Mouse (Mus musculus) large intestine, adult 2 months (tissue): ENCODE results near the gene Hoxa7. TPM values are rescaled to one million over a fixed set of nuclear protein-coding genes. Genes with fewer than 3 reads are reported as not detected.

Source experiments
- DNase-seq: peaks from one replicate; pipeline ENCODE4 v3.0.0-alpha.2; 2012; ENCODE audit warnings: low read depth, low spot score
- WGBS: fragments of 180-500 bp; shearing (Covaris S2); methylation state at CpG from one replicate; pipeline ENCODE4 v1.1.7; 2018; 5-methylcytosine and 5-hydroxymethylcytosine counted together
- polyA plus RNA-seq: library from polyadenylated mRNA; depleted of rRNA; stranded (reverse); fragments of >200 nt; gene quantifications from 2 replicates; pipeline ENCODE4 v1.2.3, GENCODE M21; 2012

The Hoxa7 gene
- polyA plus RNA-seq, 1 experiment: 3.8 TPM

DNA sequence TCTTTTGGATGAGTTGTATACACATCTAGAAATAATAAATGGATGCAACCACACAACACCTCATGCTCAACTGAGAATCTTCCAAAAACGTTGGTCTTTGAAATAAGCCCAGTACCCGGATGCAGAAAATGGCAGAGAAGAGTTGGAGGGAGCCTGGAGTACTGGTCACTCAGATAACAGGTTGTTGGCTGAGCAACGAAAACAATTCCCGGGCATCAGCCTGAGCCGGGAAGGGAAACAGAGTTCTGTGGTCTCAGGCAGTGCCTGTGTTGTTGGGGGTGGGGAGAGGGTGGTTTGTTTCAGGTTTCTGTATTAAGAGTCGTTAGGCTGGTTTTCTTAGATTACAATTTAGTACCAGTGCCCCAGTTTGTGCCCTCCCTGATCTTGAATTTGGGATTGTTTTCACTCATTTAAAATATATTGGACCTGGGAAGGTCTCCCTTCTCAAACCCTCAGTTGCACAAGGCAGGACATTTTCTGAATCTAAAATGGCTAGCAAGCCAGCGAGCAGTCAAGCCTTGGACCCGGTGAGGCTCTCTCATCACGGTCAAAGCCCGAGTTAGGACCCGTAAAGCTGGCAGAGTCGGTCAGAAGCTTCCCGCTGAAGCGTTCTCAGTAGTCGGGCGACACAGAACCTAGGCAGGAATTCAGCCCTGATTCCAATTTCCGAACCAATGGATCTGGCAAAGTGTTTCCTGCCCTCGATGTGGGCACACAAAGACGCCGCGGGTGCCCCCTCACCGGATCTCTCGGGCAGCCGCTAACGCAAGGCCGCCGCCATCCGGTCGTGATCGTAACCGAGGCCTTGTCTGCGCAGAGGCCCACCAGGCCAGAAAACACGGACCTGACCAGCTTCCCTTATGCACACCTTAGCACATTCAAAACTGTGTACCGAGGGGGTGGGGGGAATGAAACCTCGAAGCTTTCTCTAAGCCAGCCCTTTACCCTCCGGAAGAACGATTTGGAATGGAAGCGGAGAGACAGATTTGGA, 7.1 kb upstream of the Hoxa7 start:
- 2% methylated on average over 38 of the region's 38 CpGs for WGBS
- DNase-seq: no peak

DNA sequence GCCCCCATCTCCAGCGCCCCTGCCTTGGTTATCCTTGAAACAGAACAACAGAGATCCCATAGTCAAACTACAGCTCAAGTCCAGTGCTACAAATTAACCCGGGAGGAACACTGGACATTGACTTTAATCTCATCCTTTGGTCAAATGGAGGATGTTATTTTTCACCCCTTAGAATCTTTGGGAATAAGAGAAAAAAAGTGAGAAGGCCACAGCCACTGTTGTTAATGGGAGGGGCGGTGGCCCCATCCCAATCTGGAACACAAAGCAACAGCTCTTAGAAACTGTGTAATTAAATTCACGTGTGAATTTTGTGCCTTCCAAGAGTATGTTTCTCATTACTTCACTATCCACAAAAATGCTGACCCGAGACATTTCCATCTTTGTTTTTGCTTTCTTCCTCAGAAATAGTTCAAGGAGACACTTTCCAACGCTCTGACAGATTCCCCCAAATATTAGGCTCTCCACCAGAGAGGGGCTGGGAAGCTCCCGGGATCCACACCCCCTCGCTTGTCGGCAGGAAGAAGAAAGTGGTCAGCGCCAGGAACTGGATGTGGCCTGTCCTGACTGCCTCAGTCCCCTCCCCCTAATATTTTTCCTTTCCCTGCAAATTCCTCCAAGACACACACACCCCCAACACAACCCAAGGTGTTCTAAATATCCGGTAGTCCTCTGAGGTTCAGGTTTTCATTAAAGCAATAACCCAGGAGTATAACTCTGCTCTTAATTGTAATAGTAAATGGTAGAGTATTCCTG, 6.0 kb upstream of the Hoxa7 start:
- WGBS: 14% methylated on average over 11 of the region's 11 CpGs
- no peak for DNase-seq

DNA sequence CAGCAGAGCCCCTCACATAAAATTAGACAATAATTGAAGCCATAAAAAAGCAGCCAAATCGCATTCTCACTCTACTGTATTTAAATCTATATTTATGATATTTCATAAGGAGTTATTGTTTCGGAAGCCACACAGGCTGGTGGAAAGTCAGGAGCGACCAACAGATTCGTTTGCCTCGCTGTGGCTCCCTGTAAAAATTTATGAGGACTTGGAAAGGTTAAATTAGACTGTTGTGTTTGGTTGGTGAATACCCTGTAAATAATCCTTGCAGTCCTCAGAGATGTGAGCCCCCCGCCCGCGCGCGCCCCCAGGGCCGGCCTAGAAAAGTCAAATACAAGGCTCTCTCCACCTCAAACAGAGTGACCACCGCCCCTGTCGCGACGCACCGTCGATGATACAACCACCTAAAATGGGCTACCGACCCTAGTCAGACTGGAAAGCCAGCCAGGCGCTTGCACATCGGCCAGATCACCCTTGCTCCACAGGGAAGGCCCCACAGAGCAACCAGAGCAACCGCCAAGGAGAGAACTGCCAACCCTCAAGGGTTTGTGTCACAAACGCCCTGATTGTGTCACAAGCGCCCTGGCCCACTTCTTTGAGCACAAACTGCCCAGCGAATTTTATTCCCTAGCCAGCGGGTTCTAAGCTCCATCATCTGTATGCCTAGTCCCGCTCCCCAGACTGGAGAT, 5.1 kb upstream of the Hoxa7 start:
- no peak for DNase-seq
- 7% methylated on average over 26 of the region's 26 CpGs for WGBS

DNA sequence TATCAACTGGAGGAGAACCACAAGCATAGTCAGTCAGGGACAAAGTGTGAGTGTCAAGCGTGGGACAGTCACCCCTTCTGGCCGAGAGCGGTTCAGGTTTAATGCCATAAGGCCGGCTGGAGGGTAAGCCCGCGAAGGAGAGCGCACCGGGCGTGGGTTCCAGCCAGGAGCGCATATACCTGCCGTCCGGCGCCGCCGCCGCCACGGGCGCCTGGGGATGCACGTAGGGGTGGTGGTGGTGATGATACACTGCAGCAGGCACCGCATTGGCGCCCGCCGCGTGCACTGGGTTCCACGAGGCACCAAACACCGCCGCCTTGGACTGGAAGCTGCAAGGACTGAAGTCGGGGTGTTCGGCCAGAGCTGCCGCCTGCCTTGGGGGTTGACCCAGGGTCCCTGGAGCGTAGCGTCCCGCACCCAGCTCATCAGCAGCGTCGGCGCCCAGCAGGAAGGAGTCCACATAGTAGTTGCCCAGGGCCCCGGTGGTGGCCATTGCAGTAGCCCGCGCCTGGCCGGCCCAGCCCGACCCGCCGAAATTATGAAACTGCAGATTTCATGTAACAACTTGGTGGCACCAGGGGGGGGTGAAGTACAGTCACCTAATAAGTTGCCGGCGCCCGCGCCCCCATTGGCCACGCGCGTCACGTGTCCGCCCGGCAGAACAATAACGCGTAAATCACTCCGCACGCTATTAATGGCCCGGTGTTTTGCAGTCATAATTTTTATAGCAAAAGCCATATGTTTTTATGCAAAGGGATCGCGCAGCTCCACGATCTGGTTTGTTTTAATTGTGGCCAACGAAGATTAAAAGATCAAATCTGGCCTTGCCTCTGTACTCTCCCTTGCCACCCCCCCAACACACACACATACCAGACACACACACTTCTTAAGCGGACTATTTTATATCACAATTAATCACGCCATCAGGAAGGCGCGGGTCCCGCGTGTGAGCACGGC, 4.2 kb upstream of the Hoxa7 start:
- DNase-seq: no peak
- 2% methylated on average over 69 of the region's 69 CpGs for whole genome bisulfite sequencing

DNA sequence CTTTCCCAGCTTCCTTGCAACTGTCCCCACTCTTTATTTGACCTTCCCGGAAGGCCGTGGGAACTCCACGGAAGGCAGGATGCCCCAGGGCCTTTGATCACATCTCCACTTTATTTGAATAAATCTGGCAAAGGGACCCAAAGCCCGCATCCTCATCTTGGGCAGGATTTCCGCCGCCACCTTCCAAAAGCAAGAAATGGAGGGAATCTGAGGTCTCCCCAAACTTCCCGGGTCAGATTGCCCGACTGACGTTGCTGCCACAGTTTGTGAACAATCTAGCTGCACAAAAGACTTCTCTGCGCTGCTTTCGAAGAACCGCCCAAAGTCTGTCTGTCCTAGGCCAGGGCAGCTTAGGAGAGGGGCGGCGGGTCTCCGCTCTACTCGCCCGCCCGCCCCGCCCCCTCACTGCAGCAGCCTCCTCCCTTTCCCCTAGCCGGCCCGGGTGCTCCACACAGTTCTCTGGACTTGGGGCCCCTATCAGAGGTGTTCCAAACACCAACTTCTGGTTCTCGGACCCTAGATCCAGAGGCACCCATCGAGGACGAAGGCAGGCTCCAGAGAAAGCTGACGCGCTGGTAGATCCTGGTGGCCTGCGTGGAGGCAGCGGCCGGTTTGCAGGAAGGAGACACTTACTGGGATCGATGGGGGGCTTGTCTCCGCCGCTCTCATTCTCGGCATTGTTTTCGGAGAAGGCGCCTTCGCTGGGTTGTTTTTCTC, 3.4 kb upstream of the Hoxa7 start:
- WGBS: 7% methylated on average over 36 of the region's 36 CpGs
- DNase-seq: no peak

DNA sequence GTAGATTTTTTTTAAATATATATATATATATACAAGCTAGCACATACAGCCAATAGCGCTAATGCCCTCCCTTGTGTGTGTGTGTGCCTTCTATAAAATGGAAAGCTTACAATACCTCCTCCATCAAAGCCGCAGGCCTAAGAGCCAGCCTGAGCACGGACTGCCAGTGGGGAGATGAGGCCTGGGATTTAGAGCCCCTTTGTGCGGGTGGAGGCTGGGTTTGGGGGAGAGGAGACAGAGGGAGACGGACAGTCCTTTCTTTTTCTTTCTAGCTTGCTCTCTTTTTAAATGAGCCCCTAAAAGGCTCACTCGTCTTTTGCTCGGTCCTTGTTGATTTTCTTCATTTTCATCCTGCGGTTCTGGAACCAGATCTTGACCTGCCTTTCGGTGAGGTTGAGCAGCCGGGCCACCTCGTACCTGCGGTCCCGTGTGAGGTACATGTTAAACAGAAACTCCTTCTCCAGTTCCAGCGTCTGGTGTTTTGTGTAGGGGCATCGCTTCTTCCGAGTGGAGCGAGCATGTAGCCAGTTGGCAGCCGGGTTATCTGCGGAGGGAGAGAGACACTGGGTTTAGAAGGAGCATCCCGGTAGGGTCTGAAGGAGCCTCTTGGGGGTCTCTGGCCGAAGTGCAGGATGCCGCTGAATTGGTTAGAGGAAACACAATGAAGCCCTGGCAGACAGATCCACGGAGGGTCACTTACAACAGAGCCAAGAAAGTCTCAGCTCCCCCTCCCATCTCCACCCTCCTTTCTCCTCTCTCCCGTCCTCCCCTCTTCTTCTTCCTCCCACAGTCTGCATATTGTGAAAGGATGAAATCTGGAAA, 2.5 kb upstream of the Hoxa7 start:
- no peak for DNase-seq
- WGBS: 13% methylated on average over 24 of the region's 24 CpGs

DNA sequence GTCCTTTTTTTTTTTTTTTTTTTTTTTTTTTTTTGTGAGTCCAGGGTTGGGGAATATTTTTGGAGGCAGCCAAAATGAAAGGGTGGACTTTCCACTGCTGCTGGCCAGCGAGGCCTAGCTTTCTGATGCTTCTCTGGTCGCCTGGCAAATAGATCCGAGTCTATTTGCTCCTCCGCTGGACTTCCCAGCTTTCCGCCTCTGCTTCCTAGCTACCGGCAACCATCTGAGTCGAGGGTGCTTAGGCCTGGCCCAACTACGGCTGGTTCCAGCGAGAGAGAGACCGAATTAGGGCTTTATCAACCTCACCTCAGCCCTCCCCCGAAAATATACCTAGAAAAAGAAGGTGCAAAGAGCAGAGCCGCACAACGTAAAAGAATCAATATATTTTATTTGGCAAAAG, 1.1 kb upstream of the Hoxa7 start:
- 23% methylated on average over 13 of the region's 13 CpGs for WGBS
- DNase-seq: no peak

DNA sequence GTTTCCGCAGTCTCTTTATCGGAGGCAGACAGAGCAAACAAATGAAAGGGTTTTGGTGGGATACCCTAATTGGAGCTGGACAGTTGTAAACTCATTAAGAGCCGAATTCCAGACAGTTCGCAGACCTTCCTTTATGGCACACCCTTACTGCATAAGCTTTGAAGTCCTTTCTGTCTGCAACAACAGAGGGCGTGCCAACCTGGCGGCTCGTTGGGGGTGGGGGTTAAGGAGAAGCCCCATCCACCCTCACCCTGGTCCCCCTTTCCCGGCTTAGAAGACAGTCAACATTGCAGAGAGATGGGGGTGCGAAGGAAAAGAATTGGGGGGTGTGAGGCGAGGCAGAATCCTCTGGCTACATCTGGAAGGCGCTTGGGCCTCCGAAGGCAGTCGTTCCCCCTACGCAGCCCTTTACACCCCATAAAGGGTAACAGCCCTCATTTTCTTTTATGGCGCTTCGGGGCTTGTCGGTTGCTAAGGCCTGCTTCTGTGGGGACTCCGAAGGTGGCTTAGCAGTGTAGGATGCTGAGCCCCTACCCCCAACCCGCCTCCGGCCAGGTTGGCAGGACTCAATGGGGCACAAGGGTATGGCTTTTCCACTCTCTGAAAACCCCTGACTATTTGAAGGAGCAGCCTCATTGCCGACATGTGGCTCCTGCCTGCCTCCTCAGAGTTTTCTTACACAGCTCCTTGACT, 485 bp upstream of the Hoxa7 start:
- 6% methylated on average over 21 of the region's 21 CpGs for WGBS
- no peak for DNase-seq

DNA sequence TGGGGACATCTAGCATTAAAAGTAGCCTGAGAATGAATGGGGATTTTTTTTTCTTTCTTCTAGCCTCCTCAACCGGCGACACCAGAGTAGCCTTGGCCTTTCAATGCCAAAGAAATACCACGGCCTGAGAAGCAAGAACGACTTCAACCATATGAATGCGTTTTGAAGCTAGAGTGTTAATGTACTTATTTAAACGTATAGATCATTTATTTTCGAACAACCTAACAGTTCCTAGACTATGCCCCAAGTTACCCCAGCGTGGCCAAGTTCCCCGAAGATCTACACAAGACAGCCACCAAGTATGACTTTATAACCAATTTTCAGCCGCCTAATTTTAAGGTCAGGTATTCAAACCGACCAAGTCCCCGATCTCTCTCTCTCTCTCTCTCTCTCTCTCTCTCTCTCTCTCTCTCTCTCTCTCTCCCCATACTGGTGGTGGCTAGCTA, 766 bp downstream of the Hoxa7 start:
- no peak for DNase-seq
- 13% methylated on average over 12 of the region's 12 CpGs for WGBS

DNA sequence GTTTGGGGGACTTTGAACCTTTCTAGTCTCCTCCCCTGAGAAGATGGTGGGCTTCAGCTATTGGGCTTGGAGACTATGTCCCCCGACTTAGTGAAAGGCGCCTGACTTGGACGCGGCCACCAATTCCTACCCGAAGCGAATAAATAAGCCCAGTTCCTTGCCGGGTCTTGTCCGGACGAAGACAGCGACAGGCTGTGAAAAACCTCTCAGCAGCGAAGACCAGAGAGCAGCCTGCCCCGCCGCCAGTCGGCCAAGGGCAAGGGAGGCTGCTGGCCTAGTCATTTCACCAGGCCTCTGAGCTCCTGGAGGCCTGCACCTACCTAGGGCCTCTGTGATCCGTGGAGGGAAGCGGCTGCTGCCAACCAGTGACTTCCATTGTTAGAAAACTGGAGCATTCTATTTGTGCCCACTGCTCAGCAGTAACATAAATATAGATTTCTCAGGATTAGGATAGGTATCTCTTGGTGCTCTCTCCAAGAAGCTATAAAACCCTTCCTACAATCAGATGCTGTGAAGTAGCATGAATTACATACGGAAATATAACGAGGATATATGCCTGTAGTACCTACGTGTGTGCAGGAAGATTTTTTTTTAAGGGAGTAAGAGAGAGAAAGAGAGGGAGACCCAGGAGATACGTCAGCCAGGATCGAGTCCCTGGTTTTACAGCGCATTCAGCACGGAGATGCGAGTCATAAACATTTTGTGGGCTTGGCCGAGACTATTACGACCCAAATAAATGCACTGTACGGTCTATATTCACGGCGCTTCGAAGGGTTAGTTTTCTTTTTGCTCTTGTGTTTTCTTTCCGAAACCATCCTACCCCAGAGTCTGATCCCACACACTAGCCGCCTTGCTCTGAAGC, 1.4 kb downstream of the Hoxa7 start:
- no peak for DNase-seq
- 28% methylated on average over 32 of the region's 32 CpGs for WGBS

DNA sequence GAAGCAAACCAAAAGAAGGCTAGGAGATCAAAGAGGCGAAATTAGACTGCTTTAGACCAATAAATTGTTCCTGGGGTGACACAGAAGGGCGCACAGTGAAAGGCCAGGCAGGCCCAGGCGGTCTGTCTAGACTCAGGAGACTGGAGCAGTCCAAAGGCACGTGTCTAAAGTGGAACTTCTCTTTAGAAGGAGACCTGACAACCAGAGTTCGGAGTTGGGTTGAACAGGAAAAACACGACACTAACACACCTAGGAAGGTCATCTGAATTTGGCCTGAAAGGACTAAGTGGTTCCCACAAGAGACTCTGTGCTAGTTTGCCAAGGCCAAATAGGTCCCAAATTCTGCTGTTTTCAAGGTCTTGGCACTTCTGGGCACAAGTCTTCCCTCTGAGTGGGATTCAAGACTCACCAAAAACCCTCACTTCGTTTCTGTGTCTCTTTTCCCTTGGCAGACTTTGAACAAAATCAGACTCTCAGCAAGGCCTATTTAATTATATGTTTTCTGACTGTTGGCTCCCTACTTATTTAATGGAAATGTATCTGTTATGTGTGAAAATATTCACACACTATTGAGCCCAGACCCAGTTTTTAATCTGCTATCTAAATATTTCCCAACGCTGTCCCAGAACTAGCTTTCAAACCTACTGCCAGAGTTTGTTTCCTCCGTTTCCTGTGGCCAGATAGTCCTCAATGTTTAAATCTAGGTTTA, 2.3 kb downstream of the Hoxa7 start:
- no peak for DNase-seq
- WGBS: 42% methylated on average over 9 of the region's 9 CpGs

DNA sequence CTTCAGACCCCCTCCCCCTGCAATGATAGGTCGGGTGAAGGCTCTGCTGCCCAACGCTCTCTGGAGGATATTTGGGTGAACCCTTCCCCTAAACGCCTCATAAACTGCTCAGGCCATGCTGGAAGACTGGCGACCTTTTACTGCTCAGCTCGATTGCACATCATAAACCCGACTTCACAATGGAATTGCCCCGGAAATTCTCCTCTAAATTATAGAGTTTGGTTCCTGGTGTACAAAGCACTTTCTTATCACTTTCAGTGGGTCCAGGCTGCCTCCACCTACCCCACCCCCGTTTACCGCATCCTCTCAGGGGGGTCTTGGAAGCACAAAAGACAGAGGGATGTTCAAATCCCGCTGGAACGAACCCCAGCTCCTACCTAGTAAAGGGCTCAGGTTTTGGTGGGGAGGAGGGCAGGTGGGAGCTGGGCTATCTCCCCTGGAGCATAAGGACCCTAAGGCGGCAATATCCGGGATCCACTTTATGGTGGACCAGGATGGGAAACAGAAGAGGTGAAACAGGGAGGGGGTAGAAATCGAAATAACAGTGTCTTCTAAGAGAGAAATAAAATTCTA, 2.9 kb downstream of the Hoxa7 start:
- no peak for DNase-seq
- WGBS: 31% methylated on average over 14 of the region's 14 CpGs

DNA sequence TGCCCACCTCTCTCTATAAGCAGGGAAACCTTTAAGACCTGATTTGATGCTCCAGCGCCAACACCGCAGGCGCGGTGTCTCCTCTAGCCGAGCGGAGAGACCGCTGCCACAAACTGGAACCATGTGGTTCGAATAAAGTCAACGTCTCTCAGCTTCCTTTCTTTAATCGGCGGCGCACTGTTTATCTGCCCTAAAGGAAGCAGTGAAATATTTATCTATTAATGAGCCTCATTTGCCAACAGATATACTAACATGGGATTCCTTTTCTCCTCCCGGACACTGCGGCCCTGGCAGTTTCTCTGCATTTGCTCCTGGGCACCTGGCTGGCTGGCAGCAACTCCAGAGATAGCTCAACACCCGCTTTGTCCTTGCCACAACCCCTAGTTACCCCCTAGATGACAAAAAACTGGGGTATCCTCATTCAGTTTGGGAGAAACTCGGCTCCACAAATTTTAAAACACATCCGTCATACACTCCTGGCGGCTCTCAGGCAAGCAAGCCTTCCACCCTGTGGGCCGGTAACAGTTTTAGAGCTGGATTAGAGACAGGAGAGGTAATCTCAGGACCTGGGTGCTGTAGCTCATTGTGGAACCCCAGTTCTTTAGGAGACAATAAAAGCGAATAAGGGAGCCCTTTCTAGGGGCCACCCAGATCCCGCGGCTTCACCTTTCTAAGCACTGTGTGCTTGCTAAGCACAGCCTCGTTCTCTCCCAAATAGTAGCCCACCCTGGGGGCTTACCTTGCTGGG, 3.6 kb downstream of the Hoxa7 start:
- DNase-seq: no peak

DNA sequence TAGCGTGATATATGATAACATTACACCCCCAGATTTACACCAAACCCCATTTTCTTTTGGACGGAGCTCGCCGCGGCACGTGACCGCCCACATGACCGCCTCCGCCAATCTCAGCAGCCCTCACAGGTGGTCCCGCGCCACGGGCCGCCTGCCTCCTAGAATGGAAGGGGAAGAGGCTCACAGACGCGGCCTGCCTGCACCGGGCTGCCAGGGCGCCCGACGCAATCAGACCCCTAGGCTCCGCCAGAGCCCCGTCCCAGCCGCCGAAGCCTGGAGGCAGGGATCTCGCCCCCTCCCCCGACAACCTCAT, 4.2 kb downstream of the Hoxa7 start:
- under 1% methylated on average over 25 of the region's 25 CpGs for WGBS
- DNase-seq: no peak

More for the DNA sequence above, 3.6 kb downstream of the Hoxa7 start:
- 18% methylated on average over 23 of the region's 23 CpGs for WGBS
